Mouse (Mus musculus) spleen, postnatal 4 days (tissue): ENCODE measurements at regions not wholly inside any gene's neighbourhood (a gene's known extent, or its start where the extent isn't known, plus 50 kb on each side); places are given as distances from the start of the nearest gene placed in this dataset.
"Not testable (repeated sequence)": the region's sequence is repeated elsewhere in the genome, so short reads cannot be mapped to it uniquely, and the experiment has no call there.

ENCODE experiments used
- DNase-seq, 2 experiments: peaks; one replicate each; pipeline ENCODE4 v3.0.0; 2022; ENCODE audit warnings: low spot score in 2 of 2

DNA sequence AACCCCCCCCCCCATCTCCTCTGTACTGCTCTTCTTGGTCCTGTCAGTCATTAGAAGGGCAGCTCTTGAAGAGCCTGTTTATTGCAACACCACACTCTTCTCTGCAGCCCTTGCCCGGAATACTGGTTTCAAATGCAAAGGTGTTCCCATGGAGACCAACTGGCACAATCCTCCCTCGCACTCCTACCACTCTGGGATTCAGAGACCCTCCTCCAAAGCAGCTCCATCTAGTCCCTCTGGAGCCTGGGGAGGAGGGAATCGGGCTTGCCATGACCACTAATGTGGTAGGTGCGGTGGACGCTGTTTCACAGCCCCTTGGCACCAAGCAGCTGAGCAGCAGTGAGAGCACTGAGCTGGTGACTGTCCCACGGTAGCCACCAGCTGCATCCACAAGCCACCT, 83.1 kb downstream of the Stk35 start:
- DNase-seq: no peak

DNA sequence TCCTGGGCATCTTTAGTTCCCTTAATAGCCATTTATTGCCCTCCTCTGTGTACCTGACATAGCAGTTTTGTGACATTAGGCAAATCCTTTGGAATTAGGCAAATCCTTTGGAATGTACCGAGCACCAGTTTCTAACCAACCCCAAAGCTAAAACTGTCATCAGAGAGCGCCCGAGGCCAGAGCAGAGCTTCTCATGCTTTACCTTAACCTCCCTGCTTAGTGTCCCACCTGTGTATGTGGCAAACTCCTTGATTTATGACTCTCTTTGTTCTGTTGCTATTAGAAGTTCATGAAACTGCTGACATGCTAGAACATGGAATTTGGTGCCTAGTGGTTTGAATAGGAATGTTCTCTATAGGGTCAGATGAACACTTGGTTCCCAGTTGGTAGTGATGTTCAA, 84.0 kb downstream of the Stk35 start:
- DNase-seq: no peak

- no peak for DNase-seq
Observed at GRCm38 (mm10) chr2:129885536-129885935, 85.2 kb downstream of the Stk35 start.

- peak in 1 of 2 experiments; percentile 24 for DNase-seq
Observed at GRCm38 (mm10) chr2:129893231-129893630, 92.9 kb downstream of the Stk35 start.

GRCm38 (mm10) chr2:129893832-129894231, 93.5 kb downstream of the Stk35 start:
- DNase-seq: no peak

GRCm38 (mm10) chr2:129894906-129895305, 94.6 kb downstream of the Stk35 start:
- DNase-seq: no peak

GRCm38 (mm10) chr2:129895369-129895768, 95.1 kb downstream of the Stk35 start:
- no peak for DNase-seq

DNA sequence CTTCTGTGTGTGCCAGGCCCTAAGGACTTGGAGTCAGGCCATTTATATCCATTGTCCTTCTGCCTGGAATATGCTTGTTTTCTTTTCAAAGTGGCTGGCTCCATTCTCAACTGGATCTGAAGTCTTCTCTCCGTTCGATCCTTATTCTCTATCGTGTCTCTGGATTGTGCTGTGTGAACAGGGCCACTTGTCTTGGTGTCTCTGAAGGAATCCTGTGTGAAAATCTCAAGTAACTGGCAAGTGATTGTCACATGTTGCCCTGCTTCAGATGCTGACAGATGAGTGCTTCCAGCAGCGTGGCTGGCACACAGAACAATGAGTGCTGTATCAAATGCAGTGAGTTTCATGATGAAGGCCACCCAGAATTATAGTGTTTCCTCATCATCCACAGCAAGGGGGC, 96.4 kb downstream of the Stk35 start:
- DNase-seq: no peak

- DNase-seq: no peak
Observed at GRCm38 (mm10) chr2:129903383-129904135, 103.2 kb downstream of the Stk35 start.

GRCm38 (mm10) chr2:129904753-129905152, 104.4 kb downstream of the Stk35 start:
- DNase-seq: no peak

GRCm38 (mm10) chr2:129908701-129909425, 103.3 kb upstream of the Tgm3 start:
- DNase-seq: no peak

DNA sequence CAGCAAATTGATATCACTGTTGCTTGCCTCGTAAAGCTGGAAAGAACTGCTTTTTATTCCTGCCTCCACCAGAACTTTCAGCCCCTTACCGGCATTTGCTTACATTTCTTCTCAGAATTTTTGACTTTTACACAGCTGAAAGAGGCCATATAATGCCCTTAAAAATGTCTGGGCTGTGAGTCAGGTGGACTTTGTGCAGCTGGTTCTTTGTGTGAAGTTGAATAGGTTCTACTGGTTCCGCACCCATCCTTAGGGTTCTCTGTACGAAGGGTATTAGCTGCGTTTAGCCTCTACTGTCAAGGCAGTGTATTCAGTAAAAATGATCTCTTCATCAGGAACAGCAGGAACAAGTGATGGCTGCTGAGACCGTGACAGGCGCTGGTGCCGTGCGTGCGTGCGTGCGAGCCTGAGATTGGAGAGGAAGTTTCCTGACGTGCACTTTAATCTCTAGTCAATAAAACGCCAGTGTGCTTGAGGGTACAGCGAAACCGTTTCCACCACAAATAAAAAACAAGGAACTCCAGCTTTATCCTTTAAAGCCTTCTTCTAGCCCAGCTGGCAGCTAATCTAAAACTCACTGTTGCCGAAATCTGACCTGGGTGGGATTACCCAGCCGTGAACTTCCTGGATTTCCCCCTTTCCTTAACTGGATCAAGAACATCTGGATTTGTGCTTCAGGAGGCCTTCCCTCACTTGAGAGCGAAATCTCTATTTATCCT, 100.8 kb upstream of the Tgm3 start:
- DNase-seq: no peak

DNA sequence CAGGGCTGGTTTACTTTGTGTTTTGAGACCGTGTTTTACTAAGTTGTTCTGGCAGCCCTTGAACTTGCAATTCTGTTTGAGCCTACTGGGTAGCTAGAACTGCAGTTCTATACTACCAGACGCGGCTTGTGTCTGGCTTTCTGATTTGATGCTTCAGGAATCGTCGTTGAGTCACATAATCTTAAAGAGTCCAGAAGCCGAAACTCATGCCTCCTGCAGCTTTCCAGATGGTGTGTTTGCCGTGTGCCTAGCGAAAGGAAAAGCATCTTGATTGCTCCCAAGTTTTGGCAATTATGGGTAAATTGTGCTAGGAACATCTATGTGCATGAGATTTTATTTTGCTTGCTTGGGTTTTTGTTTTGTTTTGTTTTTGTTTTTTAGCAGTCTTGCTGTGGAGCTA, 99.6 kb upstream of the Tgm3 start:
- no peak for DNase-seq

DNA sequence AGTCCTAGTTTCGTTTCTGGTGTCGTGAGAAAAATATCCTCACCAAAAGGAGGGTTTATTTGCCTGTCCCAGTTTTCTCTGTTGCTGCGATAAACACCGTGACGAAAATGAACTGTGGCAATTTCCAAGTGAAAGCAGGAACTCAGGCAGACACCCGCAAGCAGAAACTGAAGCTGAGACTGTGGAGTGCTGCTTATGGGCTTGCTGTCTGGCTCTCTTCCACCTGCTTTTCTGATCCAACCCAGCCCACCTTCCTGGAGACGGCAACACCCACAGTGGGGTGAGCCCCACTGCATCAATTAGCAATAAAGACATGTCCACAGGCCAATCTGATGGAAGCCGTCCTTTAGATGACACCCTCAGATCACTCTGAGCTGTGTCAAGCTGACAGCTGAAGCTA, 97.9 kb upstream of the Tgm3 start:
- no peak for DNase-seq

DNA sequence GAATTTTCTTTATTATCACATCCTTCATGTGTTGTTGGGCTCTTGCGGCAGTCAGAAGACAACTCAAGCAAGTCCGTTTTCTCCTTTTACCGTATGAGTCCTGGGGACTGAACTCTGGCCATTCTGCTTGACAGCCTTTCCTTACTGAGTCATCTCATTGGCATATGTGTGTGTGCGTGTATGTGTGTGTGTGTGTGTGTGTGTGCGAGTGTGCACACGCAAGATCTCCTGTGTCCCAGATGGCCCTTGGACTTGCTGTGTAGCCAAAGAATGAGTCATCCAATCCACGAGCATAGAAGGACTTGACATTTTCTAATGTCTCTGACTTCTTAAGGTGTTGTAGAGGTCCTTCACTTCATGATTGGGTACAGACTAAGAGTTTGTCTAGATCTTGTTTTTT, 95.7 kb upstream of the Tgm3 start:
- no peak for DNase-seq

DNA sequence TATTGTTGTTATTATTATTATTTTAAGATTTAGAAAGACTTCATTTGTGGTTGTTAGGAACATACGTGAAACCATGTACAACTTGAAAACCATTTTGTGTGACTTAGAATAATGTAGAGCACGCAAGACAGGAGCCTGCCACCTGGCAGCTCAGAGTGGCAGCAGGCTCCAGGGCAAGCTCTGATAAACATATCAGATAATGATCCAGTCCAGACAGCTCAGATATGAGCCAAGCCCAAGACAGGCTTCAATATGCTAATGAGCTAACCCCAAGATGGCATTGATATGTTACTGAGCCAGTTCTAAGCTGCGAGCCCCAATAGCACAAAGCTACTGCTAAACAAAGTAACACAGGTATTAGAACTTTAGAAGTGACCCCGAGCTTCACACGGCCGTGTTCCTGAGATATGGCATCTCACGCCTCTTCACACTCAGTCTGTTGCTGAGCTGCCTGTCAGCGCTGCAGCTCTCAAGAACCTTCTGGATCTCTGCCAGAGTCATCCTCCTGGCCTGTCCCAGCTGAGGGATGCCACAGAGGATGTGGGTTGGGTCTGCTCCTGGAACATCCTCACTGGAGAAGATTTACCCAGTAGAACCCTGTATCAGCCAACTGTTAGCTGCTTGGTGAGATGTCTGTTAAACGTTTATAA, 93.9 kb upstream of the Tgm3 start:
- DNase-seq: no peak

GRCm38 (mm10) chr2:129919551-129919950, 92.6 kb upstream of the Tgm3 start:
- DNase-seq: no peak

DNA sequence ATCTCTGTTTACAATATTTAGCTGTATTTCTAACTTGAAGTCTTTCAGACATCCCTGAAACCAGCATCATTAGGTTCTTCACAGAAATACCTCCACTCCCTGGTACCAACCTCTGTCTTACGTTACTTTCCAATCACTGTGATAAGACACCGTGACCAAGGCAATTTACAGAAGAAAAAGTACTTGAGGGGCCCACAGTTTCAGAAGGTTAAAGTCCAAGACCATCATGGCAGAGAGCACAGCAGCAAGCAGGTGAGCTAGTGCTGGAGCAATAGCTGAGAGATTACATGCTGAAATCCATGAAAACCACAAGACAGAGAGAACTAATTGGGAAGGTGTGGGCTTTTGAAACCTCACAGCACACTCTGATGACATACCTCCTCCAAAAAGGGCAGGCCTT, 84.9 kb upstream of the Tgm3 start:
- no peak for DNase-seq

DNA sequence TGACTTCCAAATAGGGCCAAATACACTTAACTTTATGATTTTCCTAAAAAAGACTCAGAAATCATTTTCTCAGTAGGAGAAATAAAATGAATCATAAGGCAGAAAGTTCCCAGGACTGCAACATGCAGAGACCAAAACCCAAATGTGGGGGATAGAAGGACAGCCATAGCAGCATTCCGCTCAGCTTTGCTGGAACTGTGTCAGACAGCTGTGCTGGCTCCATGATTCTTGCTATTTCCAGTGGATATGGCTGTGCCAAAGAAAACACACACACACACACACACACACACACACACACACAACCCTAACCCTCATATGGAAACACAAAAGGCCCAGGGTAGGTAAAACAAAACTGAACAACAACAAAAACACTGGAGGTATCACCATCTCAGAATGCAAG, 78.6 kb upstream of the Tgm3 start:
- no peak for DNase-seq

DNA sequence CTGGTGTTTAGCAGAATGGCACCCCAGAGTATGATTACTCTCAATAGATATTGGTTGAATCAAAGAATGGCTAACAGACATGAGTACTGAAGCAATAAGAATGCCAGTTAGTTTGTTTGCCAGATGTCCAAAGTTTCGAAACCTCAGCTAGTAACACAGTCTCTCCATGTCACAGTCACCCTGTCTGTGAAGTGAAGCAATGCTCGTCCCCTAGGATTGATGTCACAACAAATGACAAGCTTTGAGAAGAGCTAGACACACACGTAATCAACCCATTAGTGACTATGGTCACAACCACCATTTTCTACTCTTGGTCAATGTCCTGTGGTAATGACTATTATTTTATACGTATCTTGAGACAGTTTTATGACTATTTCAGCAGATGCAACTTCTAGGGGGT, 69.3 kb upstream of the Tgm3 start:
- DNase-seq: no peak

GRCm38 (mm10) chr2:129947847-129948553, 64.1 kb upstream of the Tgm3 start:
- DNase-seq: no peak

- DNase-seq: not testable (repeated sequence)
Observed at GRCm38 (mm10) chr2:129949786-129950185, 62.4 kb upstream of the Tgm3 start.
